In the genomic region with DNA sequence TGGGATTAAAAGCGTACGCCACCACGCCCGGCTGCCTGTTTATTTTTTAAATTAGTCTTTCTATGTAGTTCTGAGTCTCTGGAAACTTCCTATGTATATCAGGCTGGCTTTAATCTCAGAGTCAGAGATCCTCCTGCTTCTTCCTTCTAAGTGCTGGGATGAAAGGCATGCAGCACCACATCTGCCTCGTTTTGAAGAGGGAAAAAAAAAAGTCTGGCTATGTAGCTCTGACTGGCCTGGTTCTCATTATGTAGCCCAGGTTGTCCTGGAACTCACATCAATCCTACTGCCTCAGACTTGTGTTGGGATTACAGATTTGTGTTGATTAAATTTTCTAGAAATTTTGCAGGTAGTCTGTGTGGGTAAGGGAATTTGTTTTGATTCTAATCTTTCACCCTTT, we compare ENCODE assay signal across 27 mouse cellular contexts. TPM values are rescaled to one million over a fixed set of nuclear protein-coding genes. Genes with fewer than 3 reads are reported as not detected.
"Had no signal": no experiment of that assay in that cellular context is flagged by ENCODE, and none has a peak within 500 bp of the region (broad histone marks: within the 10 kb centered on the region; RNA-seq: fewer than 3 reads in every experiment).

No protein-coding gene starts in this region.

- H3K27me3 ChIP-seq: heart, embryonic 12.5 days; hindbrain, embryonic 12.5 days; intestine, embryonic 15.5 days; limb, embryonic 13.5 days; limb, embryonic 15.5 days; liver, embryonic 12.5 days had no signal

- DNase-seq: gastrocnemius, postnatal 10 days; gastrocnemius, postnatal 25 days; heart, adult 18-20 months; heart, postnatal 10 days; heart, postnatal 4 days; kidney, adult 18-20 months; kidney, adult 8-10 months; kidney, postnatal 10 days; kidney, postnatal 25 days; kidney, postnatal 4 days; layer of hippocampus, adult 9-11 months; layer of hippocampus, postnatal 36 days; left cerebral cortex, postnatal 4 days had no signal

- H3K9ac ChIP-seq: heart, embryonic 12.5 days; hindbrain, embryonic 12.5 days; hindbrain, embryonic 14.5 days; intestine, embryonic 15.5 days; limb, embryonic 13.5 days; limb, embryonic 15.5 days; liver, embryonic 12.5 days; liver, embryonic 14.5 days had no signal

- H3K27ac ChIP-seq: heart, embryonic 10.5 days; hindbrain, embryonic 12.5 days; hindbrain, embryonic 14.5 days; intestine, embryonic 15.5 days; limb, embryonic 13.5 days; limb, embryonic 15.5 days; liver, embryonic 12.5 days; liver, embryonic 14.5 days had no signal

- H3K9me3 ChIP-seq: heart, embryonic 10.5 days; heart, embryonic 12.5 days; hindbrain, embryonic 10.5 days; hindbrain, embryonic 12.5 days; intestine, embryonic 15.5 days; limb, embryonic 13.5 days; limb, embryonic 15.5 days; liver, embryonic 12.5 days had no signal

- H3K4me2 ChIP-seq: heart, embryonic 12.5 days; hindbrain, embryonic 12.5 days; hindbrain, embryonic 14.5 days; intestine, embryonic 15.5 days; limb, embryonic 13.5 days; limb, embryonic 15.5 days had no signal

- H3K4me3 ChIP-seq: heart, embryonic 10.5 days; heart, embryonic 12.5 days; hindbrain, embryonic 12.5 days; intestine, embryonic 15.5 days; limb, embryonic 13.5 days; limb, embryonic 15.5 days; liver, embryonic 12.5 days had no signal

- ATAC-seq: hindbrain, embryonic 16.5 days; inflammation-experienced regulatory T-cells, adult 6 months; intestine, embryonic 15.5 days; intestine, postnatal 0 days; liver, embryonic 12.5 days had no signal

RNA-seq across cellular contexts. Expression of a gene that starts 33.0 kb away (rescaled TPM):
- polyA plus RNA-seq: liver, adult 2 months had no signal
